Mouse (Mus musculus) hindbrain, embryonic 11.5 days (tissue): ENCODE data around the gene Mpz. TPM values are rescaled to one million over a fixed set of nuclear protein-coding genes. Genes with fewer than 3 reads are reported as not detected.

Experiments used
- ATAC-seq: fragments of 200-750 bp; cut with Nextera tagmentation; 2 replicates; pipeline ENCODE4 v1.8.0; 2017; ENCODE audit warnings: mild to moderate bottlenecking, moderate TSS enrichment, moderate library complexity; ENCODE audit not compliant: low FRiP score
- DNase-seq: peaks from one replicate; pipeline ENCODE4 v3.0.0-alpha.2; 2015; ENCODE audit warnings: low spot score
- H3K27ac ChIP-seq: fragments of 300-500 bp; sonication (generic); 2 replicates; pipeline ENCODE4 v1.5.1; 2014; ENCODE audit warnings: mild to moderate bottlenecking, low read depth, low read length
- H3K27me3 ChIP-seq: fragments of 300-500 bp; sonication (generic); 2 replicates; pipeline ENCODE4 v1.6.1; 2014; ENCODE audit warnings: mild to moderate bottlenecking, low read length, moderate library complexity, mixed read lengths; ENCODE audit not compliant: control insufficient read depth, insufficient read depth
- H3K36me3 ChIP-seq: fragments of 300-500 bp; sonication (generic); 2 replicates; pipeline ENCODE4 v1.6.1; 2014; ENCODE audit warnings: mild to moderate bottlenecking, low read length, moderate library complexity, mixed read lengths; ENCODE audit not compliant: control insufficient read depth, insufficient read depth
- H3K4me1 ChIP-seq: fragments of 300-500 bp; sonication (generic); replicated peaks from 2 replicates; pipeline ENCODE4 v1.6.1; 2014; ENCODE audit warnings: low read length, mixed read lengths; ENCODE audit not compliant: control insufficient read depth, insufficient read depth
- H3K4me2 ChIP-seq: fragments of 300-500 bp; sonication (generic); replicated peaks from 2 replicates; pipeline ENCODE4 v1.6.1; 2014; ENCODE audit warnings: mild to moderate bottlenecking, low read depth, low read length
- H3K4me3 ChIP-seq: fragments of 300-500 bp; sonication (generic); 2 replicates; pipeline ENCODE4 v1.5.1; 2014; ENCODE audit warnings: low read depth, low read length
- H3K9ac ChIP-seq: fragments of 300-500 bp; sonication (generic); 2 replicates; pipeline ENCODE4 v1.6.1; 2014; ENCODE audit warnings: low read depth, low read length
- H3K9me3 ChIP-seq: fragments of 300-500 bp; sonication (generic); 2 replicates; pipeline ENCODE4 v1.6.1; 2016; ENCODE audit warnings: low read length; ENCODE audit not compliant: control insufficient read depth
- WGBS: fragments of 180-500 bp; shearing (Covaris S2); extraction: QIAGEN DNeasy Blood & Tissue Kit; methylation state at CpG from one replicate; pipeline ENCODE4 v1.1.7; 2014; 5-methylcytosine and 5-hydroxymethylcytosine counted together
- polyA plus RNA-seq: library from polyadenylated mRNA; unstranded; fragments of >200 nt; fragmentation: Nextera tagmentation; extraction: Ambion mirVana; gene quantifications from 2 replicates; pipeline ENCODE4 v1.2.1, GENCODE M21; 2014

Mpz gene
- polyA plus RNA-seq, 1 experiment from 2014 or later: 1.5 TPM

DNA sequence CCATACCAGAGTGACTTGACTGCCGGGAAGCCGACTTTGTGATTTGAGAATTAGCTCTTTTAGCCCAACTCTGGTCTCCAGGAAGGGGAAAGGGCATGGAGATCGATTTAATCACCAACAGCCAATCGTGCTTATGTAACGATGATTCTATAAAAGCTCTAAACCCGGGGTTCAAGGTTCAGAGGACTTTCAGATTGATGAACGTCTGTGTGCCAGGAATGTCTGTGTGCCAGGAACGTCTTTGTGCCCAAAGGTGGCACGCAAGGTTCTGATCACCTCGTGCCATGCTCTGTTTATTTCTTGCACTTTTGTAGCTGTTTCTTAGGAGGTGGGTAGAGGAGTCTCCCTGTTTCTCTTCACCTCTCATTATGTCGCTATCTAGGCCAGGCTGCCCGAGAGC, 18.4 kb downstream of the Mpz start:
- Histone ChIP-seq H3K27me3 (no peaks in the 10 kb centered on the region), H3K9me3 (no peaks in the 10 kb centered on the region), H3K4me1 (no peaks in the 10 kb centered on the region), H3K4me3 (no peak overlapping the region), H3K36me3 (no peaks in the 10 kb centered on the region), H3K4me2 (no peak overlapping the region), H3K9ac (no peak overlapping the region), H3K27ac (no peak overlapping the region)
- DNase-seq (no peak), ATAC-seq (no peak)
- 89% methylated on average over 12 of the region's 12 CpGs for WGBS

DNA sequence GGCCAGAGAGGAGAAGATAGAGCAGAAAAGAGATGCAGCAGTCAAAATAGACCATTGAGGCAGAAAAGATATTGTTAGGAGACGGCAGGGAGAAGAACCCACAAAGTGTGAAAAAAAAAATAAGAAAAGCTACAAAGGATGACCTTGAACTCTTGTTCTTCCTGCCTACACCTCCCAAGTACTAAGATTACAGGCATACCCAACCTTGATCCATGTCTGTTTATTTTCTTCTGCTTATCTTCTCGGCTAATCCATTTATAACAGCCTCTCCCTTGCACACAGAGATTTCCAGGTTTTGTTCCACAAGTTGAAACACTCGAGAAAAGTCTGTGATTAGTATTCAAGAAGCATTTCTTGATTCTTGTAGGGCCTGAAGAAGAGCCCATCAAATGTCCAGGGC, 19.4 kb downstream of the Mpz start:
- H3K4me1 ChIP-seq: no peaks in the 10 kb centered on the region
- WGBS: 72% methylated on average over 3 of the region's 3 CpGs
- no peaks in the 10 kb centered on the region for H3K27me3 ChIP-seq
- no peaks in the 10 kb centered on the region for H3K9me3 ChIP-seq
- no peak overlapping the region for H3K27ac ChIP-seq
- ATAC-seq (no peak), DNase-seq (no peak)
- H3K4me3 ChIP-seq: no peak overlapping the region
- H3K9ac ChIP-seq: no peak overlapping the region
- H3K4me2 ChIP-seq: no peak overlapping the region
- H3K36me3 ChIP-seq: no peaks in the 10 kb centered on the region

DNA sequence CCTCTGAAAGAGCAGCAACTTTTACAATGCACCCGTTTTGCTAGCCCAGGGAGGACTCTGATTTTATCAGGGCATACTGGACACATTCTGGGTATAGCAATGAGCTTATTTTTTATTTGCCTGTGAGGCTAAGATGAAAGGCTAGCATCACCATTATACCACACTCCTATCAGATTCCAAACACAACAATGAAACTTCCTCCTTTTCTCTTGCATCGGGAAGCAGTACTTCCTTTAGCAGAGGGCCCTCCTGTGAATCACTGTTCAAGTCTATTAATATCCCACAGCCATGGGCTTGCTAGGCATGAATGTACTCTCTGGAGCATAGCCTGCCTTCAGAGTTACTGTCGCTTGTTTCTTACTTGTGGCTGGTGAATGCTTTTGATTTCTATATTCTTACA, 20.6 kb downstream of the Mpz start:
- H3K9ac ChIP-seq: no peak overlapping the region
- no peaks in the 10 kb centered on the region for H3K9me3 ChIP-seq
- WGBS: 64% methylated on average over 3 of the region's 3 CpGs
- H3K4me1 ChIP-seq: no peaks in the 10 kb centered on the region
- H3K4me3 ChIP-seq: no peak overlapping the region
- DNase-seq (no peak), ATAC-seq (no peak)
- no peaks in the 10 kb centered on the region for H3K27me3 ChIP-seq
- H3K4me2 ChIP-seq: no peak overlapping the region
- H3K27ac ChIP-seq: no peak overlapping the region
- no peaks in the 10 kb centered on the region for H3K36me3 ChIP-seq

DNA sequence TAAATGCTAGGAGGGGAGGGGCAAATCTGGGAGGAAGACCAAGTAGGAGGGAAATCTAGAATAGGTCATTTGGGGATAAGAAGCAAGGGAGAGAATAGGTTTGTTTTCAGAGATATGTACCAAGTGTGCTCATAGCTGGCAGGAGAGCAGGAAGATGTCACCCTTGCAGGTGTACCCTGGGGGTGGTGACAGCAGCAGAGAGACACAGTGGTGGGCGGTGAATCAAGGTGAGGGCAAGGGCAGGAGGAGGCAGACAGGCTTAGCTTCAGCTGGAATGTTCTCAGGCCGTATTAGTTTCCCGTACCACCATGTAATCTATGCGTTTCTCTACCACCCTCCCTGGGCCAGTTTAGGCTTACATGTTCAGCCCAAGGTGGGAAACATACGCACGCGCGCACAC, 22.3 kb downstream of the Mpz start:
- DNase-seq (no peak), ATAC-seq (no peak)
- no peaks in the 10 kb centered on the region for H3K9me3 ChIP-seq
- H3K27ac ChIP-seq: no peak overlapping the region
- H3K4me2 ChIP-seq: no peak overlapping the region
- 93% methylated on average over 8 of the region's 8 CpGs for WGBS
- H3K36me3 ChIP-seq: no peaks in the 10 kb centered on the region
- no peak overlapping the region for H3K9ac ChIP-seq
- no peaks in the 10 kb centered on the region for H3K4me1 ChIP-seq
- H3K4me3 ChIP-seq: no peak overlapping the region
- no peaks in the 10 kb centered on the region for H3K27me3 ChIP-seq

DNA sequence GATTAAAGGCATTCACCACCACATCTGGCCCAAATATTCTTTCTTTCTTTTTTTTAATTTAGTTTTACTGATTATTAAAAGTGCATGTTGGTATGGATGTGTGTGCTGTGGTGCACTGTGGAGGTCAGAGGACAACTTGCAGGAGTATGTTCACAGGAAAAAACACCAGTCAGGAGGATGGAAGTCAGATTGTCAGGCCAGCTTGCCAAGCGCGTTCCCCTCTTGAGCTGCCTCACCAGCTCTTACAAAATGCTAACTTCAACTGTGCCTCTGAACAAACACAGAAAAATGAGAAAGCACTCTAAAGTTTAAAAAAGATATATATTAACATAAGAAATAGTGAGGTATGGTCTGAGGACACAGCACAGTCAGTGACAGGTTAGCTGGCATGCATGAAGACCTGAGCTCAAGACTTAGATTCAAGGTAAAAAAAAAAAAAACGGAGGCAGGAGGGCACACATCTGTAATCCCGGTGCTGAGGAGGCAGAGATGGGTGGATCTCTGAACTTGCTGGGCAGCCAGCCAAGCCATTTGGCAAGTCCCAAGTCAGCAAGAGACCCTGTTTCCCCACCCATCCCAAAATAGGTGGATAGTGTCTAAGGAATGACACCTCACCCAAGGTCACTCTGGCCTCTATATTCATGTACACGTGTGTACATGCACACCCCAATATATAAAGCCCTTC, 29.1 kb downstream of the Mpz start:
- H3K36me3 ChIP-seq: no peaks in the 10 kb centered on the region
- no peak for ATAC-seq
- no peak overlapping the region for H3K27ac ChIP-seq
- H3K9me3 ChIP-seq: no peaks in the 10 kb centered on the region
- DNase-seq: no peak
- no peaks in the 10 kb centered on the region for H3K27me3 ChIP-seq
- H3K4me3 ChIP-seq: no peak overlapping the region
- no peaks in the 10 kb centered on the region for H3K4me1 ChIP-seq
- H3K4me2 ChIP-seq: no peak overlapping the region
- no peak overlapping the region for H3K9ac ChIP-seq
- 84% methylated on average over 5 of the region's 5 CpGs for WGBS

DNA sequence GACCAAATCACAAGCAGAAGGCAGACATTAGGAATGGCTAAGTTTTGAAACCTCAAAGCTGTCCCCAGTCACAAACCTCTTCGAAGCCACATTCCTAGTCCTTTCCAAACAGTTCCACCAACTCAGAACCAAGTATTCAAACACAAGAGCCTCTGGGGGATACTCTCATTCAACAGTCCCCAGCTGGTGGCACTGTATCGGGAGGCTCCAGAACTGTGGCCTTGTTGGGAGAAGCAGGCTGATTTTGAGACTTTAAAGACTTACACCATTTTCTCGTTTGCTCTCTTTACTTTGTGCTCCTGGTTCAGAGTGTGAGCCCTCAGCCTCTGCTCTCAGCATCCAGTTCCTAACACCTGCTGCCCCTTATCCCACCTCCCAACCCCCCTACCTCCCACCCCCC, 32.5 kb downstream of the Mpz start:
- 80% methylated on average over 3 of the region's 3 CpGs for WGBS
- H3K27me3 ChIP-seq: no peaks in the 10 kb centered on the region

DNA sequence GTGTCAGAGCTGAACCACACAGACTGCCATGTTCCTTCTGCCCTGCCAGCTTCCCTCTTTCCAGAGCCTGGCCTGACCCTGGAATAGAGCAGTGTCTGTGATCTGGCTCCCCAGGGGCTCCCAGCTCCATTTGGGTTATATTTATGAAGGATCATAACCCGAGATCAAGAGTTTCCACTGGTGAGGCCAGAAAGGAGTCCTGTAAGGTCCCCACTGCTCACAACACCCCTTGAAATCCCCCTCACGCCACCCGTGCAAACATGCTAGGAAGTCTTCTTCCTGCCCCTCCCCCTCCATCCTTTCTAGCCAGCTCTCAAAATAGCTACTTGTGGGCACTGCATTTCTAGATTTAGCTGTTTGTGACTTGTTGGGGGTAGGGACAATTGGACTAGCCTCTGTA, 33.1 kb downstream of the Mpz start:
- no peaks in the 10 kb centered on the region for H3K9me3 ChIP-seq
- no peak overlapping the region for H3K9ac ChIP-seq
- ATAC-seq (no peak), DNase-seq (no peak)
- no peak overlapping the region for H3K4me3 ChIP-seq
- 54% methylated on average over 3 of the region's 3 CpGs for WGBS
- H3K27me3 ChIP-seq: no peaks in the 10 kb centered on the region
- no peak overlapping the region for H3K4me2 ChIP-seq
- H3K4me1 ChIP-seq: no peaks in the 10 kb centered on the region
- H3K36me3 ChIP-seq: no peaks in the 10 kb centered on the region
- no peak overlapping the region for H3K27ac ChIP-seq

More for the DNA sequence above, 32.5 kb downstream of the Mpz start:
- no peaks in the 10 kb centered on the region for H3K4me1 ChIP-seq
- no peak overlapping the region for H3K27ac ChIP-seq
- ATAC-seq: no peak
- H3K36me3 ChIP-seq: no peaks in the 10 kb centered on the region
- no peaks in the 10 kb centered on the region for H3K9me3 ChIP-seq
- no peak for DNase-seq
- H3K9ac ChIP-seq: no peak overlapping the region
- no peak overlapping the region for H3K4me3 ChIP-seq
- H3K4me2 ChIP-seq: no peak overlapping the region

DNA sequence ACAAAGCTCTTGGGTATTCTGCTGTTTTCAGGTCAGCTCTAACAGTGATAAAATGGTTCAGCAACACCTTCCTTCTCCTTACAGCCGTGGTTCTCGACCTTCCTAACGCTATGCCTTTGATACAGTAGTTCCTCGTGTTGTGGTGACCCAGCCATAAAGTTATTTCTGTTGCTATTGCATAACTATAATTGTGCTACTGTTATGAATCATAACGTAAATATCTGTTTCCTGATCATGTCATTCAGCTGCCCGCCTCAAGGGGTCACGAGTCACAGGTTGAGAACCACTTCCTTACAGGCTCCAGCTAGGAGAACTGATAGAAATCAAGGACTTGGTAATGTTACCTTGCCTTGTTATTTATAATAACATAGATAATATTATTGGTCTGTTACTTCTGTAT, 33.8 kb downstream of the Mpz start:
- Histone ChIP-seq H3K27me3 (no peaks in the 10 kb centered on the region), H3K4me1 (no peaks in the 10 kb centered on the region; the same call in 1 of the 2 replicates), H3K27ac (no peak overlapping the region), H3K36me3 (no peaks in the 10 kb centered on the region), H3K4me3 (no peak overlapping the region), H3K9me3 (no peaks in the 10 kb centered on the region), H3K9ac (no peak overlapping the region), H3K4me2 (no peak overlapping the region)
- no peak for ATAC-seq
- 83% methylated on average over 7 of the region's 7 CpGs for WGBS
- DNase-seq: no peak

DNA sequence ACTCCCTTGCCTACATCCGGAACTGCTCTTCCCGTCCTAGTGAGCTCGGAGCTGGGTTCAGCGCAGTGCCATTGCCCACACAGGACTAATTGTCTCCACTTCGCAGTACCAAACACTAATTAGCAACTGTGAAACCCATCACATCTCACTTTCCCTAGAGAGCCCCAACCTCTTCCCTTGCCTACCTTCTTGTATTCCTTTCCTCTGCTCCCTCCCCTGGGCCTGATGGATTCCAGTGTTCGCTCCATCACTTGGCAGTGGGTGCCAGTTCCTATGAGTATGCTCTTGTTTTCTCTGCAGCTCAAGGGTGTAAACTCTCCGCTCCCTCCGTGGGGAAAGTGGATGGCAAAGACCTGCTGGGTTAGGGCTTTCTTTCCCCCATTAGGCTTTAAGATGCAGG, 35.1 kb downstream of the Mpz start:
- DNase-seq (no peak), ATAC-seq (no peak)
- no peak overlapping the region for H3K4me3 ChIP-seq
- no peaks in the 10 kb centered on the region for H3K36me3 ChIP-seq
- no peaks in the 10 kb centered on the region; the same call in 1 of the 2 replicates for H3K4me1 ChIP-seq
- 71% methylated on average over 8 of the region's 8 CpGs for WGBS
- no peak overlapping the region for H3K4me2 ChIP-seq
- H3K27ac ChIP-seq: no peak overlapping the region
- no peaks in the 10 kb centered on the region for H3K9me3 ChIP-seq
- H3K27me3 ChIP-seq: no peaks in the 10 kb centered on the region
- no peak overlapping the region for H3K9ac ChIP-seq
